Mouse (Mus musculus) CH12.LX (cell line): Measurements from ENCODE around the gene Adamts18.

ENCODE experiments used
- CTCF ChIP-seq, 2 experiments: IDR thresholded peaks in 1 of 2; conservative IDR thresholded peaks in 1 of 2; 2 replicates each; pipeline ENCODE4 v1.5.1; 2011 to 2012; ENCODE audit warnings: low read depth in 2 of 2, low read length in 2 of 2, improper control_type of control experiment in 1 of 2, inconsistent platforms in 1 of 2, mild to moderate bottlenecking in 1 of 2, moderate library complexity in 1 of 2
- MEF2A ChIP-seq: IDR thresholded peaks from 2 replicates; pipeline ENCODE4 v1.6.1; 2014; ENCODE audit warnings: low read depth, mild to moderate bottlenecking, inconsistent platforms, low read length, improper control_type of control experiment, borderline replicate concordance

DNA sequence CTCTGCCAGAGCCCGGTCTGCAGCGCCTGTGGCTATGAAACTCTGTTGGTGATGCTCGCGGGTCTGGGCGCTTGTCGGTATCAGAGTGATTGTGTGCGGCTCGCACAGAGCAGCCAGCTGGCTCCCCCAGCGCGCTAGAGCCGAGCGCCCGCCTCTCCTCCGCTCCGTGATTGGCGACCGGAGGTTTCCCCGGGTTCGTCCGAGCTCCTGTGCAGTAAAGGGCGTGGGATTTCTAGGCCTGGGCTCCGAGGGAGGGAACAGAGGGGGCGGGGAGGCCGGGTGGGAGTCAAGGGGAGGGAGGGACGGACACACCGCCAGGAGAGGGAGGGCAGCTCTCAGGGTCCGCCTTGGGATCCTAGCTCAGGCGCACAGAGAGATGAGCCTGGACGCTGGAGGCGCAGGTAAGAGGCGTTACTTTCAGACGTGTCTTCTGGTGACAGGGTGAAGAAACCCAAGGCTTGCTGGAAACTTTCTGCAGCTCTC lies at the start of gene Adamts18:
- no peak for TF ChIP-seq CTCF (conservative IDR thresholded peaks at IDR 0.05 in 1 of 2, IDR thresholded peaks at IDR 0.05 in 1 of 2; ENCODE audit: low read depth in 2 of 2, low read length in 2 of 2)
- TF ChIP-seq MEF2A = no peak
